Mouse (Mus musculus) stomach, postnatal 0 days (tissue): ENCODE results near the gene Eps8l2.

Experiments used
- CTCF ChIP-seq: IDR thresholded peaks from 2 replicates; pipeline ENCODE4 v1.5.1; 2016; ENCODE audit warnings: antibody characterized with exemption, low read depth, mild to moderate bottlenecking, moderate library complexity
- EP300 ChIP-seq: optimal IDR thresholded peaks from 2 replicates; pipeline ENCODE3; 2016; ENCODE audit warnings: antibody characterized with exemption

GRCm38 (mm10) chr7:141317619-141318132, 21.0 kb upstream of the Eps8l2 start:
- TF ChIP-seq CTCF (no peak), EP300 (no peak)
